Mouse (Mus musculus) liver, embryonic 14.5 days (tissue): Measurements from ENCODE around the gene Esrrb. TPM values are rescaled to one million over a fixed set of nuclear protein-coding genes. Genes with fewer than 3 reads are reported as not detected.

ENCODE experiments used
- ATAC-seq: fragments of 200-750 bp; cut with Nextera tagmentation; 2 replicates; pipeline ENCODE4 v1.8.0; 2017; ENCODE audit warnings: moderate number of reproducible peaks, mild to moderate bottlenecking, moderate library complexity; ENCODE audit not compliant: insufficient read depth
- DNase-seq, 3 experiments: peaks; one replicate each; pipeline ENCODE4 v3.0.0-alpha.2; 2012 to 2013; ENCODE audit warnings: low read depth in 3 of 3, low spot score in 3 of 3
- H3K27ac ChIP-seq: fragments of 300-500 bp; sonication (generic); 2 replicates; pipeline ENCODE4 v1.5.1; 2014; ENCODE audit warnings: moderate library complexity, mild to moderate bottlenecking, control low read depth, inconsistent platforms
- H3K27me3 ChIP-seq: fragments of 300-500 bp; sonication (generic); 2 replicates; pipeline ENCODE4 v1.6.1; 2014; ENCODE audit warnings: mild to moderate bottlenecking, low read length, moderate library complexity; ENCODE audit not compliant: control insufficient read depth, insufficient read depth
- H3K36me3 ChIP-seq: fragments of 300-500 bp; sonication (generic); replicated peaks from 2 replicates; pipeline ENCODE4 v1.6.1; 2014; ENCODE audit warnings: low read depth; ENCODE audit not compliant: control insufficient read depth, insufficient read depth
- H3K4me1 ChIP-seq, 2 experiments: fragments of 200-500 bp in 1 of 2; fragments of 300-500 bp in 1 of 2; sonication (generic) in 1 of 2; replicated peaks; 2 replicates each; pipeline ENCODE4 v1.6.1; 2012 to 2014; ENCODE audit warnings: antibody characterized with exemption in 1 of 2, inconsistent platforms in 1 of 2, low read length in 1 of 2; ENCODE audit not compliant: control insufficient read depth in 2 of 2, insufficient read depth in 2 of 2
- H3K4me2 ChIP-seq: fragments of 300-500 bp; sonication (generic); 2 replicates; pipeline ENCODE4 v1.6.1; 2014; ENCODE audit warnings: low read depth, mild to moderate bottlenecking, control low read depth, moderate library complexity
- H3K4me3 ChIP-seq, 2 experiments: fragments of 200-500 bp in 1 of 2; fragments of 300-500 bp in 1 of 2; sonication (generic) in 1 of 2; 2 replicates each; pipeline ENCODE4 v1.5.1; 2012 to 2014; ENCODE audit warnings: low read depth in 2 of 2, low read length in 2 of 2, mild to moderate bottlenecking in 2 of 2, control low read depth in 1 of 2, inconsistent platforms in 1 of 2, moderate library complexity in 1 of 2; ENCODE audit not compliant: insufficient read depth in 1 of 2
- H3K9ac ChIP-seq: fragments of 300-500 bp; sonication (generic); replicated peaks from 2 replicates; pipeline ENCODE4 v1.6.1; 2014; ENCODE audit warnings: mild to moderate bottlenecking, control low read depth, moderate library complexity
- H3K9me3 ChIP-seq: fragments of 300-500 bp; sonication (generic); 2 replicates; pipeline ENCODE4 v1.6.1; 2016; ENCODE audit warnings: low read length, mixed read lengths; ENCODE audit not compliant: control insufficient read depth
- CTCF ChIP-seq: IDR thresholded peaks from 2 replicates; pipeline ENCODE4 v1.5.1; 2016; ENCODE audit warnings: antibody characterized with exemption, low read depth, control low read depth
- EP300 ChIP-seq: IDR thresholded peaks from 2 replicates; pipeline ENCODE4 v1.6.1; 2016; ENCODE audit warnings: antibody characterized with exemption, low read depth
- WGBS: fragments of 180-500 bp; shearing (Covaris S2); extraction: QIAGEN DNeasy Blood & Tissue Kit; methylation state at CpG from one replicate; pipeline ENCODE4 v1.1.7; 2014; ENCODE audit not compliant: insufficient replicate concordance; 5-methylcytosine and 5-hydroxymethylcytosine counted together
- polyA plus RNA-seq, 2 experiments: library from polyadenylated mRNA; depleted of rRNA in 1 of 2; stranded (reverse) in 1 of 2; unstranded in 1 of 2; fragments of >200 nt; fragmentation: Nextera tagmentation in 1 of 2; extraction: Ambion mirVana in 1 of 2; gene quantifications; 2 replicates each; pipeline versions ENCODE4 v1.2.1 to v1.2.3; 2012 to 2014

Esrrb gene
- polyA plus RNA-seq, 2 experiments = 0.03 to 0.09 TPM

DNA sequence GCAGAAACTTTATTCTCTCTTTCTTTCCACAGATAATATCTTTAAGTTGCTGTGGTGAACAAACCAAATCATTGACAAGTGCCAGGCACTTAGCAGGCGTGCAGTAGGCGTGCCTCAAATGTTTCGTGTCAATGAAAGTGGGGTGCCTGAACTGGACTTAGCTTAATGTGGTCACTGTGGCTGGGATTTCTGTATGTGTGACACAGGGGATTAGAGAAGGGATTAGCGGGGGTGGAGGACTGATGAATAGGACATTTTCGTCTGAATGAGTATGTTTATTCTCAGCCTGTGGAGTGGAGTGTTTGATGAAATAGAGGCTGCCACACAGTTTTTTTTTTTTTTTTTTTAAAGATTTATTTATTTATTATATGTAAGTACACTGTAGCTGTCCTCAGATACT, 70.8 kb downstream of the Esrrb start:
- H3K4me3 ChIP-seq = no peak overlapping the region
- no peak overlapping the region for H3K4me2 ChIP-seq
- no peaks in the 10 kb centered on the region for H3K4me1 ChIP-seq
- WGBS = 68% methylated on average over 5 of the region's 5 CpGs
- TF ChIP-seq EP300 (no peak), CTCF (no peak)
- no peaks in the 10 kb centered on the region for H3K27me3 ChIP-seq
- no peak overlapping the region for H3K27ac ChIP-seq
- no peak for ATAC-seq
- H3K9ac ChIP-seq = no peak overlapping the region
- no peaks in the 10 kb centered on the region for H3K9me3 ChIP-seq
- H3K36me3 ChIP-seq = no peaks in the 10 kb centered on the region
- DNase-seq = no peak

DNA sequence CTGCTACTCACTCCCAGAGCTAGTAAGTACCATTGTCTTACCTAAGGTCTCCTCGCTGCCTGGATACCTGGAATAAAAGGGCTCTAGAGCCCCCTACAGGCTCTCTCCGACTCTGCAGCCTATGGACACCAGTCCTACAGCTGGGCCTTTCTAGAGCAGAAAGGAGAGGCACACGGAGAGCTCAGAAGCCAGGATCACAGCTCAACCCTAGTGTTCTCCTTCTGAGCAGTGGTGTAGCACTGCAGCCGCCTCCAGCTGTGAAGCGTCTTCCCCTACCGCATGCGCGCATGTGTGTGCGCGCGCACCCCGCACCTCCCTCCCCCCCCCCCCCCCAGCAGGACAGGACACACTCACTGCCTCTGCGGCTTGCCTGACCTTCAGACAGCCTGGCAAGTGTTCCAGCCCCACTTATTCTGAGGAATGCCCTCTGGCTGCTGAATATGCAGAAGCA, 72.5 kb downstream of the Esrrb start:
- 9% methylated on average over 13 of the region's 13 CpGs for WGBS
- no peaks in the 10 kb centered on the region for H3K9me3 ChIP-seq
- peak overlapping the region; percentile 4; the same call in 1 of the 2 replicates for H3K4me2 ChIP-seq
- peak; percentile 5 to 9 (median 6) for DNase-seq
- H3K27ac ChIP-seq = no peak overlapping the region
- TF ChIP-seq EP300 (no peak), CTCF (peak; percentile 61)
- H3K4me3 ChIP-seq = no peak overlapping the region
- no peak overlapping the region for H3K9ac ChIP-seq
- no peak for ATAC-seq
- no peaks in the 10 kb centered on the region for H3K27me3 ChIP-seq
- no peaks in the 10 kb centered on the region for H3K36me3 ChIP-seq
- no peaks in the 10 kb centered on the region for H3K4me1 ChIP-seq

DNA sequence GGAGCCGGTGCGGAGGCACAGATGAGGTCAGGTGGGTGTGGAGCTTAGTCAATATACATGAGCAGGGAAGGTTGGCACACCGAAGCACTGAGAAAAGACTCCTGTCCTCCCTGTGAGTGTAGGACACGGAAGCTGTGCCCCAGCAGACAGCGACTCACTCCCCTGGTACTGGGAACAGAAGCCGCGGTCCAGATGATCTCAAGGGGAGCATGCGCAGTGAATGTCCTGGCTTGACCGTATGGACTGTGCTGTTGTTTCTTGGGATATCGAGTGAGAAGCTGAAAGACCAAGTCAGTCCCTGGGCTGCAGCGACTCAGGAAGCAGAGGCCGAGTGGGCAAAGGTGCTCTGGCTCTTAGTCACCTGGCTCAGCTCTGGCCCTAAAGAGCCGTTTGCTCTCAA, 74.7 kb downstream of the Esrrb start:
- no peak overlapping the region for H3K27ac ChIP-seq
- no peak for DNase-seq

DNA sequence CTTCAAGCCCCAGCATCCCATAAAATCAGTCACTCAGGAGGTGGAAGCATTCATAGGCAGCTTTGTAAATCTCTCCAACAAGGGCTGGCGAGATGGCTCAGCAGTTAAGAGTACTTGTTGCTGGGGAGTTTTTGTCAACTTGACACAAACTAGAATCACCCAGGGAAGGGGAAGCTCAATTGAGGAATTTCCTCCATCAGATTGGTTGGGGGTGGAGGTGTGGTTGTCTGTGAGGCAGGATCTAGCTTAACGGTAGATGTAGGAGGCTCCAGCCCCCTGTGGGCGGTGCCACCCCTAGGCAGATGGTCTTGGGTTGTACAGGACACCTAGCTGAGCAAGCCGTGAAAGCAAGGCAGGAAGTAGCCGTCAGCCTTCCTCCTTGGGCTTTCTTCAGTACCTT, 89.9 kb downstream of the Esrrb start:
- Histone ChIP-seq H3K27ac (no peak overlapping the region), H3K9me3 (no peaks in the 10 kb centered on the region), H3K36me3 (no peaks in the 10 kb centered on the region), H3K4me2 (no peak overlapping the region), H3K27me3 (no peaks in the 10 kb centered on the region), H3K4me3 (no peak overlapping the region), H3K9ac (no peak overlapping the region), H3K4me1 (no peaks in the 10 kb centered on the region)
- TF ChIP-seq EP300 (no peak), CTCF (no peak)
- DNase-seq (no peak), ATAC-seq (no peak)
- WGBS = 58% methylated on average over 5 of the region's 5 CpGs

More for the DNA sequence above, 74.7 kb downstream of the Esrrb start:
- Histone ChIP-seq H3K36me3 (no peaks in the 10 kb centered on the region), H3K4me2 (no peak overlapping the region), H3K4me3 (no peak overlapping the region), H3K9me3 (no peaks in the 10 kb centered on the region), H3K27me3 (no peaks in the 10 kb centered on the region), H3K9ac (no peak overlapping the region), H3K4me1 (no peaks in the 10 kb centered on the region)
- no peak for ATAC-seq
- 65% methylated on average over 13 of the region's 13 CpGs for WGBS
- TF ChIP-seq EP300 (no peak), CTCF (no peak)

DNA sequence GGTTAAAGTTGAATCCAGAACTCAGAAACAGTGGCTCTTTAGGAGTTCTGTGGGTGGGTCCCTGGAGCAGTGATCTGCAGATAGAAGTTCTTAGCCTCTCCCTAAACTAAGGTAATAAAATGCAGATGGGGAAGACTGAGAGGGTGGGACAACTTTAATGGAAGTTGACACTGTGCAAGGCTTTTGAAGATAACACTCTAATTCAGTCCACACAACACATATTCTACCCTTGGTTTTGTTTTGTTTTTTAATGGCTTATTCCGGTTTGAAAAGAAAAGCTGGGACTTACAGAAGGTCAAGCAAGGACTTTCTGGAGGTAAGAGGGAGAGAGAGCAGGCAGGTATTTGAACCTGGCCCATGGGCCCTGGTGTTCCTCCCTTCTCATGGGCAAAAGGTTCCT, 94.1 kb downstream of the Esrrb start:
- no peaks in the 10 kb centered on the region for H3K27me3 ChIP-seq
- 36% methylated on average over 1 of the region's 1 CpGs for WGBS
- no peaks in the 10 kb centered on the region for H3K4me1 ChIP-seq
- no peak overlapping the region for H3K27ac ChIP-seq
- no peak overlapping the region for H3K4me3 ChIP-seq
- no peaks in the 10 kb centered on the region for H3K36me3 ChIP-seq
- DNase-seq (no peak), ATAC-seq (no peak)
- no peaks in the 10 kb centered on the region for H3K9me3 ChIP-seq
- no peak overlapping the region for H3K9ac ChIP-seq
- TF ChIP-seq CTCF = no peak
- TF ChIP-seq EP300 = no peak
- no peak overlapping the region for H3K4me2 ChIP-seq
